Mouse (Mus musculus) testis, adult 2 months (tissue): Measurements from ENCODE around the gene Pik3r1. TPM values are rescaled to one million over a fixed set of nuclear protein-coding genes. Genes with fewer than 3 reads are reported as not detected.

Experiments used
- H3K27ac ChIP-seq: fragments of 200-500 bp; 2 replicates; pipeline ENCODE4 v1.5.1; 2012; ENCODE audit warnings: low read depth, low read length; ENCODE audit not compliant: control insufficient read depth, insufficient read depth
- H3K27me3 ChIP-seq: fragments of 200-500 bp; 2 replicates; pipeline ENCODE4 v1.6.1; 2012; ENCODE audit warnings: mild to moderate bottlenecking, low read length, moderate library complexity; ENCODE audit not compliant: control insufficient read depth, insufficient read depth
- H3K36me3 ChIP-seq: fragments of 200-500 bp; 2 replicates; pipeline ENCODE4 v1.6.1; 2012; ENCODE audit warnings: mild to moderate bottlenecking, low read length; ENCODE audit not compliant: control insufficient read depth, insufficient read depth
- H3K4me1 ChIP-seq: fragments of 200-500 bp; 2 replicates; pipeline ENCODE4 v1.6.1; 2012; ENCODE audit warnings: low read length; ENCODE audit not compliant: control insufficient read depth, insufficient read depth
- H3K4me3 ChIP-seq: fragments of 200-500 bp; 2 replicates; pipeline ENCODE4 v1.5.1; 2012; ENCODE audit warnings: low read depth, mild to moderate bottlenecking, low read length, moderate library complexity, mixed read lengths; ENCODE audit not compliant: control insufficient read depth
- CTCF ChIP-seq: fragments of 200-500 bp; IDR thresholded peaks from 2 replicates; pipeline ENCODE4 v1.5.1; 2012; ENCODE audit warnings: low read depth, mild to moderate bottlenecking, inconsistent platforms, low read length, moderate library complexity; ENCODE audit not compliant: control insufficient read depth, insufficient read depth, insufficient replicate concordance
- POLR2A ChIP-seq: fragments of 200-500 bp; IDR thresholded peaks from 2 replicates; pipeline ENCODE4 v1.6.1; 2012; ENCODE audit warnings: low read depth, mild to moderate bottlenecking, inconsistent platforms, low read length, moderate library complexity; ENCODE audit not compliant: control insufficient read depth
- polyA plus RNA-seq: library from polyadenylated mRNA; depleted of rRNA; stranded (reverse); fragments of >200 nt; gene quantifications from 2 replicates; pipeline ENCODE4 v1.2.3, GENCODE M21; 2012

Pik3r1 gene
- polyA plus RNA-seq, 1 experiment: 1.9 TPM

- Histone ChIP-seq H3K27ac (no peak overlapping the region), H3K36me3 (no peaks in the 10 kb centered on the region), H3K4me1 (no peaks in the 10 kb centered on the region), H3K27me3 (no peaks in the 10 kb centered on the region), H3K4me3 (no peak overlapping the region)
- TF ChIP-seq CTCF: no peak
- TF ChIP-seq POLR2A: no peak
Observed at GRCm38 (mm10) chr13:101702096-101702775, 65.8 kb downstream of the Pik3r1 start.

- Histone ChIP-seq H3K27me3 (no peaks in the 10 kb centered on the region), H3K4me1 (no peaks in the 10 kb centered on the region), H3K4me3 (no peak overlapping the region), H3K27ac (no peak overlapping the region), H3K36me3 (no peaks in the 10 kb centered on the region)
- TF ChIP-seq POLR2A (no peak), CTCF (no peak)
Observed at GRCm38 (mm10) chr13:101701632-101702031, 66.4 kb downstream of the Pik3r1 start.

- H3K4me3 ChIP-seq: no peak overlapping the region
- no peaks in the 10 kb centered on the region for H3K36me3 ChIP-seq
- peaks cover 2% of the 10 kb centered on the region for H3K4me1 ChIP-seq
- TF ChIP-seq POLR2A (no peak), CTCF (no peak)
- H3K27ac ChIP-seq: no peak overlapping the region
- H3K27me3 ChIP-seq: no peaks in the 10 kb centered on the region
Observed at GRCm38 (mm10) chr13:101699742-101700141, 68.3 kb downstream of the Pik3r1 start.

GRCm38 (mm10) chr13:101697966-101698365 is 70.1 kb downstream of the Pik3r1 start:
- Histone ChIP-seq H3K4me1 (peaks cover 9% of the 10 kb centered on the region), H3K4me3 (no peak overlapping the region)
- TF ChIP-seq CTCF (no peak), POLR2A (no peak)

GRCm38 (mm10) chr13:101697461-101697860 is 70.6 kb downstream of the Pik3r1 start:
- Histone ChIP-seq H3K36me3 (no peaks in the 10 kb centered on the region), H3K4me3 (no peak overlapping the region), H3K27me3 (no peaks in the 10 kb centered on the region), H3K27ac (no peak overlapping the region), H3K4me1 (peaks cover 9% of the 10 kb centered on the region)
- TF ChIP-seq POLR2A: no peak
- TF ChIP-seq CTCF: no peak

More at GRCm38 (mm10) chr13:101697966-101698365, 70.1 kb downstream of the Pik3r1 start:
- Histone ChIP-seq H3K36me3 (no peaks in the 10 kb centered on the region), H3K27me3 (no peaks in the 10 kb centered on the region), H3K27ac (no peak overlapping the region)

GRCm38 (mm10) chr13:101696827-101697226 is 71.2 kb downstream of the Pik3r1 start:
- no peak overlapping the region for H3K4me3 ChIP-seq
- H3K36me3 ChIP-seq: no peaks in the 10 kb centered on the region
- peaks cover 9% of the 10 kb centered on the region for H3K4me1 ChIP-seq
- H3K27ac ChIP-seq: no peak overlapping the region
- H3K27me3 ChIP-seq: no peaks in the 10 kb centered on the region
- TF ChIP-seq CTCF (no peak), POLR2A (no peak)

GRCm38 (mm10) chr13:101696316-101696715 is 71.7 kb downstream of the Pik3r1 start:
- Histone ChIP-seq H3K36me3 (no peaks in the 10 kb centered on the region), H3K4me1 (peaks cover 9% of the 10 kb centered on the region), H3K27ac (no peak overlapping the region), H3K27me3 (no peaks in the 10 kb centered on the region), H3K4me3 (no peak overlapping the region)
- TF ChIP-seq POLR2A (no peak), CTCF (no peak)
